Mouse (Mus musculus): ENCODE results near the gene Cacna1i. TPM values are rescaled to one million over a fixed set of nuclear protein-coding genes. Genes with fewer than 3 reads are reported as not detected.

Cacna1i gene
- total and polyA plus RNA-seq, 2 experiments from 2014 or later, result not detected

GRCm38 (mm10) chr15:80413070-80413469, 126.0 kb downstream of the Cacna1i start:
- ATAC-seq (ENCODE audit: insufficient read depth, low read depth) (no peak), DNase-seq (ENCODE audit: low spot score) (no peak)
- no peak overlapping the region for H3K4me3 ChIP-seq (ENCODE audit: low read depth, low read length)
- peaks cover 11% of the 10 kb centered on the region for H3K4me1 ChIP-seq (ENCODE audit: control insufficient read depth, insufficient read depth)
- H3K9me3 ChIP-seq (replicated peaks; ENCODE audit: control insufficient read depth, low read length), result no peaks in the 10 kb centered on the region
- TF ChIP-seq CTCF (IDR thresholded peaks at IDR 0.05; ENCODE audit: low read depth), result no peak
- TF ChIP-seq EP300 (IDR thresholded peaks at IDR 0.05; ENCODE audit: low read depth), result no peak
- no peak overlapping the region for H3K9ac ChIP-seq (replicated peaks; ENCODE audit: low read depth, low read length)
- H3K4me2 ChIP-seq (ENCODE audit: low read depth, low read length), result no peak overlapping the region
- H3K27me3 ChIP-seq (ENCODE audit: control insufficient read depth, insufficient read depth, low read length), result no peaks in the 10 kb centered on the region
- WGBS, result 69% methylated on average over 4 of the region's 4 CpGs
- H3K36me3 ChIP-seq (replicated peaks; ENCODE audit: control insufficient read depth, insufficient read depth, low read length), result no peaks in the 10 kb centered on the region
- no peak overlapping the region for H3K27ac ChIP-seq (ENCODE audit: low read depth)

- Histone ChIP-seq H3K36me3 (replicated peaks; ENCODE audit: control insufficient read depth, insufficient read depth, low read length) (no peaks in the 10 kb centered on the region), H3K4me1 (ENCODE audit: control insufficient read depth, insufficient read depth) (peaks cover 6% of the 10 kb centered on the region), H3K9me3 (replicated peaks; ENCODE audit: control insufficient read depth, low read length) (no peaks in the 10 kb centered on the region), H3K27ac (ENCODE audit: low read depth) (no peak overlapping the region), H3K4me2 (ENCODE audit: low read depth, low read length) (no peak overlapping the region; the same call in 1 of the 2 replicates), H3K27me3 (ENCODE audit: control insufficient read depth, insufficient read depth, low read length) (no peaks in the 10 kb centered on the region), H3K4me3 (ENCODE audit: low read depth, low read length) (no peak overlapping the region), H3K9ac (replicated peaks; ENCODE audit: low read depth, low read length) (no peak overlapping the region)
- no peak for TF ChIP-seq EP300 (IDR thresholded peaks at IDR 0.05; ENCODE audit: low read depth)
- no peak for TF ChIP-seq CTCF (IDR thresholded peaks at IDR 0.05; ENCODE audit: low read depth)
- ATAC-seq (ENCODE audit: insufficient read depth, low read depth) (0 out of 2 replicates have a peak, but pooled peaks have one; percentile 38), DNase-seq (ENCODE audit: low spot score) (peak; percentile 28)
- WGBS, result 52% methylated on average over 17 of the region's 17 CpGs
Measured at GRCm38 (mm10) chr15:80413988-80414721, 127.1 kb downstream of the Cacna1i start.

GRCm38 (mm10) chr15:80415132-80415531, 128.1 kb downstream of the Cacna1i start:
- no peak for ATAC-seq (ENCODE audit: insufficient read depth, low read depth)
- Histone ChIP-seq H3K9ac (replicated peaks; ENCODE audit: low read depth, low read length) (no peak overlapping the region), H3K36me3 (replicated peaks; ENCODE audit: control insufficient read depth, insufficient read depth, low read length) (no peaks in the 10 kb centered on the region), H3K27me3 (ENCODE audit: control insufficient read depth, insufficient read depth, low read length) (no peaks in the 10 kb centered on the region), H3K4me2 (ENCODE audit: low read depth, low read length) (no peak overlapping the region), H3K27ac (ENCODE audit: low read depth) (no peak overlapping the region), H3K4me3 (ENCODE audit: low read depth, low read length) (no peak overlapping the region), H3K4me1 (ENCODE audit: control insufficient read depth, insufficient read depth) (peaks cover 5% of the 10 kb centered on the region), H3K9me3 (replicated peaks; ENCODE audit: control insufficient read depth, low read length) (no peaks in the 10 kb centered on the region)
- 72% methylated on average over 4 of the region's 4 CpGs for WGBS
- TF ChIP-seq CTCF (IDR thresholded peaks at IDR 0.05; ENCODE audit: low read depth) (no peak), EP300 (IDR thresholded peaks at IDR 0.05; ENCODE audit: low read depth) (no peak)
- DNase-seq (ENCODE audit: low spot score), result no peak

- no peak overlapping the region for H3K9ac ChIP-seq (replicated peaks; ENCODE audit: low read depth, low read length)
- WGBS, result 64% methylated on average over 7 of the region's 9 CpGs
- no peak for DNase-seq (ENCODE audit: low spot score)
- peaks cover 5% of the 10 kb centered on the region for H3K4me1 ChIP-seq (ENCODE audit: control insufficient read depth, insufficient read depth)
- no peaks in the 10 kb centered on the region for H3K36me3 ChIP-seq (replicated peaks; ENCODE audit: control insufficient read depth, insufficient read depth, low read length)
- no peaks in the 10 kb centered on the region for H3K27me3 ChIP-seq (ENCODE audit: control insufficient read depth, insufficient read depth, low read length)
- no peak overlapping the region for H3K27ac ChIP-seq (ENCODE audit: low read depth)
- H3K4me2 ChIP-seq (ENCODE audit: low read depth, low read length), result no peak overlapping the region
- TF ChIP-seq CTCF (IDR thresholded peaks at IDR 0.05; ENCODE audit: low read depth), result no peak
- TF ChIP-seq EP300 (IDR thresholded peaks at IDR 0.05; ENCODE audit: low read depth), result no peak
- H3K9me3 ChIP-seq (replicated peaks; ENCODE audit: control insufficient read depth, low read length), result no peaks in the 10 kb centered on the region
- no peak overlapping the region for H3K4me3 ChIP-seq (ENCODE audit: low read depth, low read length)
- no peak for ATAC-seq (ENCODE audit: insufficient read depth, low read depth)
Measured at GRCm38 (mm10) chr15:80417066-80417465, 130.0 kb downstream of the Cacna1i start.

- Histone ChIP-seq H3K9ac (replicated peaks; ENCODE audit: low read depth, low read length) (no peak overlapping the region), H3K27ac (ENCODE audit: low read depth) (no peak overlapping the region), H3K36me3 (replicated peaks; ENCODE audit: control insufficient read depth, insufficient read depth, low read length) (no peaks in the 10 kb centered on the region), H3K4me3 (ENCODE audit: low read depth, low read length) (no peak overlapping the region), H3K4me1 (ENCODE audit: control insufficient read depth, insufficient read depth) (peaks cover 5% of the 10 kb centered on the region), H3K4me2 (ENCODE audit: low read depth, low read length) (no peak overlapping the region), H3K9me3 (replicated peaks; ENCODE audit: control insufficient read depth, low read length) (no peaks in the 10 kb centered on the region), H3K27me3 (ENCODE audit: control insufficient read depth, insufficient read depth, low read length) (no peaks in the 10 kb centered on the region)
- ATAC-seq (ENCODE audit: insufficient read depth, low read depth) (no peak), DNase-seq (ENCODE audit: low spot score) (no peak)
- WGBS, result 72% methylated on average over 2 of the region's 2 CpGs
- TF ChIP-seq CTCF (IDR thresholded peaks at IDR 0.05; ENCODE audit: low read depth), result no peak
- TF ChIP-seq EP300 (IDR thresholded peaks at IDR 0.05; ENCODE audit: low read depth), result no peak
Measured at GRCm38 (mm10) chr15:80418146-80418545, 131.1 kb downstream of the Cacna1i start.

GRCm38 (mm10) chr15:80430324-80430723, 143.3 kb downstream of the Cacna1i start:
- Histone ChIP-seq H3K4me2 (ENCODE audit: low read depth, low read length) (no peak overlapping the region), H3K36me3 (replicated peaks; ENCODE audit: control insufficient read depth, insufficient read depth, low read length) (no peaks in the 10 kb centered on the region), H3K4me1 (ENCODE audit: control insufficient read depth, insufficient read depth) (no peaks in the 10 kb centered on the region), H3K4me3 (ENCODE audit: low read depth, low read length) (no peak overlapping the region), H3K27ac (ENCODE audit: low read depth) (no peak overlapping the region), H3K9ac (replicated peaks; ENCODE audit: low read depth, low read length) (no peak overlapping the region), H3K27me3 (ENCODE audit: control insufficient read depth, insufficient read depth, low read length) (0 out of 2 replicates have a peak, but pooled peaks cover 6% of the 10 kb centered on the region), H3K9me3 (replicated peaks; ENCODE audit: control insufficient read depth, low read length) (no peaks in the 10 kb centered on the region)
- DNase-seq (ENCODE audit: low spot score) (no peak), ATAC-seq (ENCODE audit: insufficient read depth, low read depth) (no peak)
- TF ChIP-seq CTCF (IDR thresholded peaks at IDR 0.05; ENCODE audit: low read depth) (no peak), EP300 (IDR thresholded peaks at IDR 0.05; ENCODE audit: low read depth) (no peak)
- 73% methylated on average over 11 of the region's 11 CpGs for WGBS

Data from heart, postnatal 0 days (tissue).